Comparison of ENCODE assay signal across 7 mouse cellular contexts in the genomic region with DNA sequence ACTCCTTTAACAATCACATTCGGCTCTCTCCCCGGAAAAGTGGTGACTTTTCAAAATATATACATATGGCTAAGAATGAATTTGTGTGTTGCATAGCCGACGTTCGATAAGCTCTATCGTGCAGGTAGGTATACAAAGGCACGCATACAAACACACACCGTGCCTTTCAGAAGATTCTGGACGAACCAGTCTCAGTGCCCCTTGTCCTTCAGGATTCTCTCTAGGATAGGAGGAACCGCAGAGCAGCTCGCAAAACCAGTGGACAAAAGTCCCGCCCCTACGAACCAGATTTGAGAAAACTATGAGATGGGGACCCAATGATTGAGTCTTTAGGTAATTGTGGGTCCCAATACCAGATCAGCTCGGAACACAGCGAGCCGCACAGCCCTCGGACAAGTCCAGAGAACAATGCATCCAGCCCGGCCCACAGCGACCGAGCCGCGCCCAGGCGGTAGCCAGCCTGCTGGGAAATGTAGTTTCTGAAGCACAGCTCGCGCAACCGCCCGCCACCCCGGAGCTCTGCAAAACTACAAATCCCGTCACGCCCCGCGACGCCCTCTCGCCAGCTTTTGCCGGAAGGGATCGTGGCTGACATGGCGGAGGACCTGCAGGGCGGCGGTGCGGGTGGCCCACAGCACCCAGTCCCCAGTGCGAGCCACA. TPM values are rescaled to one million over a fixed set of nuclear protein-coding genes. Genes with fewer than 3 reads are reported as not detected.
A peak's percentile ranks its signal among the peaks of the same experiment; 100 is the strongest.
DNase-seq lines count a peak whose midpoint lies in the region; ATAC-seq lines count a peak whose summit lies in the region.

A gene (plus strand): TSS at position 565 of the 660 bp plus-strand sequence.

- no peaks in the 10 kb centered on the region for H3K9me3 ChIP-seq in intestine, embryonic 15.5 days
- H3K9me3 ChIP-seq in midbrain, embryonic 10.5 days (replicated peaks): peaks cover 6% of the 10 kb centered on the region; the same call in 1 of the 2 replicates

- peak within 1 kb of the TSS; percentile 61 for H3K4me2 ChIP-seq in intestine, embryonic 15.5 days (replicated peaks)

- H3K27me3 ChIP-seq in intestine, embryonic 15.5 days (replicated peaks): no peaks in the 10 kb centered on the region
- H3K27me3 ChIP-seq in midbrain, embryonic 10.5 days (ENCODE audit: low read depth, poor library complexity, severe bottlenecking): no peaks in the 10 kb centered on the region

- H3K9ac ChIP-seq in intestine, embryonic 15.5 days: peak within 1 kb of the TSS; percentile 91

- H3K27ac ChIP-seq in intestine, embryonic 15.5 days: peak within 1 kb of the TSS; percentile 70
- peak within 1 kb of the TSS; percentile 94 for H3K27ac ChIP-seq in midbrain, embryonic 10.5 days (replicated peaks)

- ATAC-seq in intestine, embryonic 15.5 days: peak; percentile 100

- H3K36me3 ChIP-seq in intestine, embryonic 15.5 days: no peaks in the 10 kb centered on the region
- peaks cover 25% of the 10 kb centered on the region for H3K36me3 ChIP-seq in midbrain, embryonic 10.5 days

- under 1% methylated on average over 41 of the region's 41 CpGs for WGBS in intestine, embryonic 15.5 days
- WGBS in midbrain, embryonic 10.5 days: 2% methylated on average over 41 of the region's 41 CpGs

- H3K4me3 ChIP-seq in intestine, embryonic 15.5 days (replicated peaks): peak within 1 kb of the TSS; percentile 94
- peak within 1 kb of the TSS; percentile 92 for H3K4me3 ChIP-seq in midbrain, embryonic 10.5 days

- peaks cover 7% of the 10 kb centered on the region for H3K4me1 ChIP-seq in intestine, embryonic 15.5 days (replicated peaks)
- peaks cover 17% of the 10 kb centered on the region for H3K4me1 ChIP-seq in midbrain, embryonic 10.5 days

- DNase-seq in adrenal gland, adult 2 months: peak; percentile 98
- DNase-seq in embryo, embryonic 11.5 days (ENCODE audit: low read depth, low spot score): peak; percentile 90
- peak; percentile 91 to 95 for DNase-seq in gastrocnemius, postnatal 36 days
- peak; percentile 96 to 98 for DNase-seq in left cerebral cortex, postnatal 25 days (ENCODE audit: low spot score in 2 of 2)
- DNase-seq in midbrain, embryonic 10.5 days (ENCODE audit: low spot score): peak; percentile 97
- DNase-seq in right cerebral cortex, postnatal 4 days: peak; percentile 94

- intact Hi-C loops in gastrocnemius, postnatal 36 days (cut with DNase I): no loop called here
- intact Hi-C loops in left cerebral cortex, postnatal 25 days (cut with DNase I): loop anchor here (2.0 to 5.0 kb wide), 2 partner anchors 108 to 135 kb away; a partner anchor contains a TSS

RNA-seq across cellular contexts. Expression of the gene that starts here (rescaled TPM):
- total RNA-seq in adrenal gland, adult 2 months (2021): 10 to 100 TPM; 19.2 to 22.5 TPM
- 22.7 and 28.5 TPM in 2 replicates for polyA plus RNA-seq in adrenal gland, adult 2 months (2012; rRNA removed)
- 1 to 10 TPM; 9.4 to 9.9 TPM for total RNA-seq in gastrocnemius, postnatal 36 days (2021)
- polyA plus RNA-seq in intestine, embryonic 15.5 days (2015; fragmentation: Nextera tagmentation; extraction: Ambion mirVana): 29.6 and 31.4 TPM in 2 replicates
- total RNA-seq in left cerebral cortex, postnatal 25 days (2021): 10 to 100 TPM; 38.4 to 41.1 TPM
- 57.7 and 63.9 TPM in 2 replicates for polyA plus RNA-seq in midbrain, embryonic 10.5 days (2016; fragmentation: Nextera tagmentation; extraction: Ambion mirVana)

Comparison
In these comparisons a context has a peak if more than half of its experiments do, and no peak if none do; other contexts are left out.
1. Peak in every context shown above with its lines: DNase-seq, ATAC-seq, H3K4me3 ChIP-seq and H3K27ac ChIP-seq.